Mouse (Mus musculus) stomach, embryonic 14.5 days (tissue): ENCODE measurements around the gene Fads3. TPM values are rescaled to one million over a fixed set of nuclear protein-coding genes. Genes with fewer than 3 reads are reported as not detected.

ENCODE experiments used
- ATAC-seq: fragments of 200-750 bp; cut with Nextera tagmentation; 2 replicates; pipeline ENCODE4 v1.8.0; 2017; ENCODE audit warnings: low read depth, moderate TSS enrichment; ENCODE audit not compliant: insufficient number of reproducible peaks, insufficient read depth, low FRiP score
- H3K27ac ChIP-seq: fragments of 300-500 bp; sonication (generic); 2 replicates; pipeline ENCODE4 v1.5.1; 2014; ENCODE audit warnings: mild to moderate bottlenecking, low read length, moderate library complexity, mixed read lengths
- H3K27me3 ChIP-seq: fragments of 300-500 bp; sonication (generic); 2 replicates; pipeline ENCODE4 v1.6.1; 2014; ENCODE audit warnings: low read length, control low read depth, mixed read lengths; ENCODE audit not compliant: control insufficient read depth, insufficient read depth
- H3K36me3 ChIP-seq: fragments of 300-500 bp; sonication (generic); 2 replicates; pipeline ENCODE4 v1.6.1; 2014; ENCODE audit warnings: mild to moderate bottlenecking, control low read depth, low read length, moderate library complexity, mixed read lengths; ENCODE audit not compliant: control insufficient read depth, insufficient read depth
- H3K4me1 ChIP-seq: fragments of 300-500 bp; sonication (generic); 2 replicates; pipeline ENCODE4 v1.6.1; 2014; ENCODE audit warnings: low read length, control low read depth, mixed read lengths; ENCODE audit not compliant: control insufficient read depth, insufficient read depth
- H3K4me2 ChIP-seq: fragments of 300-500 bp; sonication (generic); replicated peaks from 2 replicates; pipeline ENCODE4 v1.6.1; 2014; ENCODE audit warnings: low read depth, low read length, control low read depth
- H3K4me3 ChIP-seq: fragments of 300-500 bp; sonication (generic); 2 replicates; pipeline ENCODE4 v1.5.1; 2014; ENCODE audit warnings: low read depth, low read length, control low read depth
- H3K9ac ChIP-seq: fragments of 300-500 bp; sonication (generic); replicated peaks from 2 replicates; pipeline ENCODE4 v1.6.1; 2014; ENCODE audit warnings: low read depth, mild to moderate bottlenecking, control low read depth, low read length, moderate library complexity, mixed read lengths
- H3K9me3 ChIP-seq: fragments of 300-500 bp; sonication (generic); 2 replicates; pipeline ENCODE4 v1.6.1; 2016; ENCODE audit warnings: low read depth, low read length, control low read depth; ENCODE audit not compliant: control insufficient read depth
- WGBS: fragments of 180-500 bp; shearing (Covaris S2); extraction: QIAGEN DNeasy Blood & Tissue Kit; methylation state at CpG from one replicate; pipeline ENCODE4 v1.1.7; 2014; 5-methylcytosine and 5-hydroxymethylcytosine counted together
- polyA plus RNA-seq: library from polyadenylated mRNA; unstranded; fragments of >200 nt; fragmentation: Nextera tagmentation; extraction: Ambion mirVana; gene quantifications from 2 replicates; pipeline ENCODE4 v1.2.1, GENCODE M21; 2014

Gene Fads3
- polyA plus RNA-seq, 1 experiment from 2014 or later, result 9.1 TPM

DNA sequence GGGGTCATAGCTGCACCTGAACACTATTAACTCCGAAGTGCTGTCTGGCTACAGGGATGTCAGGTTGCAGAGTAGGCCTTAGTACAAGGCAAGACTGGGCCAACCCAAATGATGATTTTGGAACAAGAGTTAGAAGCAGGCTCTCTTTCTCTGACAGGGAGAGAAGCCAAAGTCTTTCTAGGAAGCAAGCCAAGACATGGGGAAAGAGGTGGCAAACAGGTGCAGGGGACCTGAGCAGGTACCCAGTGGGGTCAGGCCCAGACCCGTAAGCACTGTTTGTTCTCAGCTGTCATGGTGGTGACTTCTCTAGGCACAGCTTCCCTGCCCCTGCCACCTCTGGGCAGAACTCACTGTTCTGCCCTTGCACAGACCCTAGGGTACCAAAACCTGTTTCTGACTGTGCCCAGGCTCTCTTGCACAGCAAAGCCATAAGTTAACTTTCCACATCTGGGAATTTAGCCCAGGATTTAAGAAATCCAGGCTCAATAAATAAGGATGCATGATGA is 55.1 kb downstream of the Fads3 start:
- Histone ChIP-seq H3K27ac (no peak overlapping the region), H3K9me3 (no peaks in the 10 kb centered on the region), H3K4me1 (no peaks in the 10 kb centered on the region; the same call in 1 of the 2 replicates), H3K4me2 (no peak overlapping the region), H3K36me3 (peaks cover 12% of the 10 kb centered on the region; the same call in 1 of the 2 replicates), H3K9ac (no peak overlapping the region), H3K27me3 (no peaks in the 10 kb centered on the region), H3K4me3 (no peak overlapping the region)
- 87% methylated on average over 2 of the region's 2 CpGs for WGBS
- ATAC-seq, result no peak

DNA sequence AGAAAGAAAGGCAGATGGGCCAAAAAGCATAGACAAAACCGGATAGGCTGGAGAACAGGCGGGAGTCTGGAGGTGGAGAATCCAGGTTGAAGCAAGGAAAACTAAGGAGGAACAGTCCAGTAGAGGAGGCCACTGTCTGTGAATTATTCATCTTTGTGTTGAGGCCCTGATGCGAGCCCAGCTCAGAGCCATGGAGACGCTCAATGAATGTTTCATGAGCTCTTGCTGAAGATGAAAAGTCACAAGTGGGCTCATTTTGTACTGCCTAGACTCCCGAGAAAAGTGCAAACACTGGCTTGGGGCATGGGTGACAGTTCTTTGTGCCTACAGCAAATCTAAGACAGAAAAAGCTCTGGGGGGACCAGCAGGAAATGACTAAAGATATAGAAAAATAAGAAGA is 56.5 kb downstream of the Fads3 start:
- ATAC-seq, result no peak
- H3K27ac ChIP-seq, result no peak overlapping the region
- no peak overlapping the region for H3K9ac ChIP-seq
- WGBS, result 84% methylated on average over 5 of the region's 5 CpGs
- H3K4me1 ChIP-seq, result no peaks in the 10 kb centered on the region; the same call in 1 of the 2 replicates
- H3K4me3 ChIP-seq, result no peak overlapping the region
- H3K27me3 ChIP-seq, result no peaks in the 10 kb centered on the region
- no peaks in the 10 kb centered on the region for H3K9me3 ChIP-seq
- H3K4me2 ChIP-seq, result no peak overlapping the region
- peaks cover 4% of the 10 kb centered on the region; the same call in 1 of the 2 replicates for H3K36me3 ChIP-seq

DNA sequence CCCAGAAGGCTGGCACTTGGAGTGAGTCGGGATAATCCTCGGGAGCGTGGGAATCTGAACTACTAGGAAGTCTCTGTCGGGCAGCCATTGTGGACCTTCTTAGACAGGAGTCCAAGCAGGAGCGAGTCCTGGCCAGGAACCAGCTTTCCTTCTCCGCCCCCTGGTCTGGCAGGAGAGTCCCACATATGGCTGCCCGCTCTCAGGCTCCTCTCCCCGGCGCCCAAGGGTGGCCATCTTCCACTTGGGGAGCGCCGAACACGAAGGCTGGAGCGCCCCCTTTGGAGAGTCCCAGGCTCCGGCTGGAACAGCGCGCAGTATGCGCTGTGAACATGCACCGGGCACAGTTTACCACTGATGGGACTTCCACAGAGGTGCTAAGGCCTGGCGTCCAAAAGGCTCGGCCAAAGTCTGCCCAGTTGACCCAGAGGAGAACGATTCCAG is 59.3 kb downstream of the Fads3 start:
- peak overlapping the region; percentile 66 for H3K9ac ChIP-seq
- ATAC-seq, result peak; percentile 39
- peaks cover 4% of the 10 kb centered on the region; the same call in 1 of the 2 replicates for H3K36me3 ChIP-seq
- peak overlapping the region; percentile 78 for H3K4me2 ChIP-seq
- peak overlapping the region; percentile 89; the same call in 1 of the 2 replicates for H3K27ac ChIP-seq
- peak overlapping the region; percentile 61 for H3K4me3 ChIP-seq
- no peaks in the 10 kb centered on the region for H3K9me3 ChIP-seq
- H3K27me3 ChIP-seq, result no peaks in the 10 kb centered on the region
- H3K4me1 ChIP-seq, result no peaks in the 10 kb centered on the region; the same call in 1 of the 2 replicates
- 0% methylated on average over 20 of the region's 21 CpGs for WGBS

DNA sequence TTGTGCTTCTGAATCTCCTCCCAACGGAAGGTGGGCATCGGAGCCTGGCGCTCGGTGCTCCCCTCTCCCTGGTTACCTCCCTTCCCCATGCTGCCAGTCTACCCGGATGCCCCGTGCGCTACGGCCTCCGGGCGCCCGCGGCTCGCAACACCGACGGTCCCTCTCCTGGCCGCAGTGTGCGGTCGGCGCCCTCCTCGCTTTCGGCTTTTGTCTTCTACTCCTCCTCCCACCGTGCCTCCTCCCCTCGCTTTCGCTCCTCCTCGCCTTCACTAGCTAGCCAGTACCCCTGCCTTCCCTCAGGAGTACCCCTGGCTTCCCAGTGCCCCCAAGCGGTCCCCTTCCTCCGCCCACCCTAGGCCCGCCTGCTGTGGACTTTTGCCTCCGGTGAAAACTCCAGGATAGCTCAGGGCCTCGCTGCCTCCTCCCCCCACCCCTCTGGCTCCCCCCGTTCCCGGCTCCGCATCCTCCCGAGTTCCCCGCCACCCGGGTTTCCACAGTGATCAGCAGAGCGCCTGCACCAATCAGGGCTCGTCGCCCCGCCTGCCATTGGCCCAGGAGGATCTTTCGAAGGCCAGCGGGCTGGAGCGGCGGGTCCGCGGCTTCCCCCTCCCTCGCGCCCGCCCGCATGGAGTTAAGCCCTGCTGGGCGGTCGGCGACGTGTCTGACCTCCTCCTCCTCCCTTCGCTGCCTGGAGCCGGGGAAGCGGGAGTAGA is 60.1 kb downstream of the Fads3 start, which contains the start of gene Fads2:
Gene Fads2, minus strand, starts transcription at position 406 of the 713 bp plus-strand sequence.
- WGBS, result under 1% methylated on average over 54 of the region's 57 CpGs
- H3K36me3 ChIP-seq, result peaks cover 2% of the 10 kb centered on the region; the same call in 1 of the 2 replicates
- peak within 1 kb of the TSS; percentile 89 for H3K27ac ChIP-seq
- peak within 1 kb of the TSS; percentile 78 for H3K4me2 ChIP-seq
- H3K9me3 ChIP-seq, result no peaks in the 10 kb centered on the region
- peak; percentile 95 for ATAC-seq
- no peaks in the 10 kb centered on the region for H3K27me3 ChIP-seq
- H3K4me3 ChIP-seq, result peak within 1 kb of the TSS; percentile 61
- H3K4me1 ChIP-seq, result no peaks in the 10 kb centered on the region; the same call in 1 of the 2 replicates
- H3K9ac ChIP-seq, result peak within 1 kb of the TSS; percentile 66

DNA sequence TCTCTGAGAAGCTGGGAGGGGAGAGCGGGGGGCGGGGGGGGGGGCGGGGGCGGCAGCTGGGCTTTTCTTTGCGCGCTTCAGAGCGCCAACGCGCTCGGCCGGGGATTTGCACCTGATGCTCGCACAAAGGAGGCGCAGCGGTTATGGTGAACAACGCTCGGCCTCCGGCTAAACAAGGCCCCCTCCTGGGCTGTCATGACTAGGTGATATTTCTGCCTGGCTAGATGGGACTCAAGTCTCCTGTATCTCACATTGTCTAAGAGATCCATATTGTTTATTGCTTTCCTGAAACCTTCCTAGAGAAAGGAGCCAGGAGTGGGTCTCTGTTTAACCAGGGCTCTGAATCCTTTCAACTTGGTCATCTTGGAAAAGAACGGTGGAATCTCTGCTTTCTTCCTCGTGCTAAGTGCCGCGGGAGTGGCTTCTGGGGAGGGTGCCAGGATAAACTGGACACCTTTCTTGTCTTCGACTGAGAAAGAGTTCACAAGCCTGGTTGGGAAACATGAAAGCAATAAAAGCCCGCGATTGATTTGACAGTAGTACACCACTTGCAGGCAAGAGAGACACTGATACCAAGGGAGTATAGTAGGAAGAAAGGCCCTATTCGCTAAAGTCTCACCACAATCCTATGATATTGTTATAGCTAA is 60.8 kb downstream of the Fads3 start:
- H3K36me3 ChIP-seq, result no peaks in the 10 kb centered on the region
- peak overlapping the region; percentile 66; the same call in 1 of the 2 replicates for H3K9ac ChIP-seq
- WGBS, result 4% methylated on average over 21 of the region's 25 CpGs
- peak overlapping the region; percentile 78 for H3K4me2 ChIP-seq
- H3K27ac ChIP-seq, result peak overlapping the region; percentile 89
- ATAC-seq, result no peak; the same call in 1 of the 2 replicates
- no peaks in the 10 kb centered on the region for H3K27me3 ChIP-seq
- no peaks in the 10 kb centered on the region; the same call in 1 of the 2 replicates for H3K4me1 ChIP-seq
- H3K9me3 ChIP-seq, result no peaks in the 10 kb centered on the region
- H3K4me3 ChIP-seq, result peak overlapping the region; percentile 61

DNA sequence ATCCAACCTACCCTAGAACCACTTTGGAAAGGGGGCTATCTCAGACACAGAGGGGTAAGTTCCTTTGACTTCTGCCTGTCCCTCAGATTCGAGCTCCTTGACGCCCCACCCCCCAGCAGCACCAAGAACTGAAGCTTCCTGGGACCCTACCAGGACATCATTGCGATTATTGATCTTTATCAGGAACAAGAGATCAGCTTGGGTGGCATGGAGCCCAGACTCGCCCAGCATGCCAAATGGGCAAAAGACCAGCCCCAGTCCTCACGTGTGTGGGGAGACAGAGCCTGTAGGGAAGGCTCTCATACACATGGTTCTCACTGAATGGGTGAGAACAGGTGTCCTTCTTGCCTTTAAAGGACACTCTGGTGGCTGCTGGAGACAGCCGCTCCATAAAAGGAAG is 62.9 kb downstream of the Fads3 start:
- WGBS, result 82% methylated on average over 6 of the region's 6 CpGs
- Histone ChIP-seq H3K27ac (no peak overlapping the region), H3K9ac (no peak overlapping the region), H3K27me3 (no peaks in the 10 kb centered on the region), H3K4me3 (no peak overlapping the region), H3K4me2 (no peak overlapping the region), H3K4me1 (no peaks in the 10 kb centered on the region; the same call in 1 of the 2 replicates), H3K36me3 (no peaks in the 10 kb centered on the region), H3K9me3 (no peaks in the 10 kb centered on the region)
- ATAC-seq, result no peak

DNA sequence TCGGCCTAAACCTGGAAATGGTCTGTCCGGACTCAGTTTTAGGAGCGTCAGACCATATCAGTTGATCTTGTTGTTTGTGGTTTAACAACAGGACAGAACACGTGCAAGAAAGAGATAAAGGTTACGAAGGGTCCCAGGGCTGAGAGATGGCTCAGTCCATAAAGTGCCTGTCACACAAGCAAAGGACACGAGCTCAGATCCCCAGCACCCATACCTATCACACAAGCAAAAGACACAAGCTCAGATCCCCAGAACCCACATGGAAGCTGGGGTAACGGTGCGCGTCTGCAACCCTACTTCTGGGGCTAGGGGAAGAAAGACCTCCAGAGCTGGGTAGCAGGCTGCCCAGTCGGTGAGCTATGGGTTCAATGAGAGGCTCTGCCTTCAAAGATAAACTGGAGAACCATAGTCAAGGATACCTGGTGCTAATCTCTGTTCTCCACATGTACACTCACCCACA is 63.7 kb downstream of the Fads3 start:
- Histone ChIP-seq H3K4me2 (no peak overlapping the region), H3K36me3 (no peaks in the 10 kb centered on the region), H3K9me3 (no peaks in the 10 kb centered on the region), H3K27me3 (no peaks in the 10 kb centered on the region), H3K4me3 (no peak overlapping the region), H3K9ac (no peak overlapping the region), H3K27ac (no peak overlapping the region), H3K4me1 (no peaks in the 10 kb centered on the region; the same call in 1 of the 2 replicates)
- ATAC-seq, result no peak
- 77% methylated on average over 10 of the region's 10 CpGs for WGBS

DNA sequence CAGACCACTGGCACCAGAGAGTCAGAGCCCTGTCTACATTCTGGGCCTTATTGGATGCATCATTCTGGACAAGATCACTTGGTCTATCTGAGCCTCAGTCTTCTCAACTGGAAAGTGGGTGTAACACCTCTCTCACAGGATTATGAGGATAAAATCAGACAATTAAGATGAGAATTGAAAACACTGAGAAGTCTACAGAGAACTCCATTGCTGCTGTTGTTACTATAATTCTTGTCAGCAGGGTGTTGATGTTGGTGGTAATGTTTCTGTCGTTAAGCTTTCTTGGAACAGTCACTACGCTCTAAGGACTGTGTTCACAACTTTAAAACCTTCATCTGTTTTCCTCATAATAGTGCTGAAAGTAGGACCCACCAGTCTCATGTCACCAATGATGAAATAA is 65.3 kb downstream of the Fads3 start:
- Histone ChIP-seq H3K4me2 (no peak overlapping the region), H3K4me1 (no peaks in the 10 kb centered on the region; the same call in 1 of the 2 replicates), H3K36me3 (no peaks in the 10 kb centered on the region), H3K27ac (no peak overlapping the region), H3K9me3 (no peaks in the 10 kb centered on the region), H3K4me3 (no peak overlapping the region), H3K9ac (no peak overlapping the region), H3K27me3 (no peaks in the 10 kb centered on the region)
- 86% methylated on average over 2 of the region's 2 CpGs for WGBS
- ATAC-seq, result no peak
